Mouse (Mus musculus): Measurements from ENCODE around the gene Fam214a. TPM values are rescaled to one million over a fixed set of nuclear protein-coding genes. Genes with fewer than 3 reads are reported as not detected.

The Fam214a gene
- polyA plus RNA-seq, 1 experiment from 2014 or later = 14.3 TPM

DNA sequence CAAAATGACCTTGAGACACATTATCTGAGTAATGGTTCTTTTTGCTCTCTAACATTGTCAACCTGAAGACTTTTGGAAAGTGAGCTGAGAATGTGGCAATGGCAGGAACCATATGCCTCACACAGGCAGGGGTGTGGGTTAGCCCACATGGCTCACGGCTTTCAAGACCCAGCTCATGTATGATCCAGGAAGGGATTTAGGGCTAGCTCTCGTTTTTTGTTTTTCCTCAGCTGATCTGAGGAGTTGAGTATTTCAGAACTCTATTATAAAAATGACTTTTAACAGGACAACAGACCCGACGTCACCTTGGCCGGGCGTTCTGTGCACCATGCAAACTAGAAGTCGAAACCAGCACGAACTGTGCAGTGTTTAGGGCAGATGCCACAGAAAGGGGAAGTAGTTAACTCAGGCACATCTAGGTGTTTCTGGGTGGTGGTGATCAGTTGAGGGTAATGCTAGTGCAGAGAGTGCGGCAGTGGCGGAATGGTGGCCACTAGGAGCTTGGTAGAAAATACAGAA is 12.2 kb downstream of the Fam214a start:
- no peak for ATAC-seq (ENCODE audit: insufficient number of reproducible peaks, insufficient read depth, low FRiP score, low read depth)
- Histone ChIP-seq H3K27me3 (ENCODE audit: control insufficient read depth, insufficient read depth, low read length) (no peaks in the 10 kb centered on the region), H3K4me3 (ENCODE audit: control insufficient read depth in 1 of 2, insufficient read depth in 1 of 2, low read depth in 1 of 2, low read length in 2 of 2) (no peak overlapping the region), H3K4me2 (ENCODE audit: low read length) (no peak overlapping the region), H3K36me3 (ENCODE audit: control insufficient read depth, insufficient read depth, low read length) (peaks cover 5% of the 10 kb centered on the region; the same call in 1 of the 2 replicates), H3K27ac (replicated peaks in 1 of 2; ENCODE audit: control insufficient read depth in 1 of 2, insufficient read depth in 1 of 2, low read depth in 2 of 2, low read length in 2 of 2) (no peak overlapping the region), H3K9me3 (ENCODE audit: control insufficient read depth, low read length) (no peaks in the 10 kb centered on the region), H3K4me1 (ENCODE audit: control insufficient read depth in 2 of 2, insufficient read depth in 2 of 2, low read length in 2 of 2) (peaks cover 7 to 13% of the 10 kb centered on the region in 2 experiments), H3K9ac (ENCODE audit: low read length) (no peak overlapping the region)
- 88% methylated on average over 10 of the region's 10 CpGs for WGBS

DNA sequence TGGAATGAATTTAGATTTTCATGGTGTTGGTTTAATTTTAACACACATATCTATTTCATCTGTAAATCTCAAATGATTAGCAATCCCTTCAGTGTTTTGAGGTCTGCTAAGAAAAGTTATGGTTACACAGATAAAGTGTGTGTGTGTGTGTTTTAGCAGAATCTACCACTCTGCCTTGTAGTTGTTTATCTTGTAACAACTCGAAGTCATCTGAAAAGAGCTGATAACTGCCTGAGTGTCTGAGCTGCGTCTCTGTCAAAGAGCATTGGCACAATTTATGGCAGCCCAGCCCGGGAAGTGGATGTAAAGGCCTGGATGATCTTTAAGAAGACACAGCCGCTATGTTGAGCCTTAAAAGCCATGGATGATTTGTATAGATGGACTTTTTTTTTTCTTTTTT is 13.5 kb downstream of the Fam214a start:
- Histone ChIP-seq H3K4me2 (ENCODE audit: low read length) (no peak overlapping the region), H3K36me3 (ENCODE audit: control insufficient read depth, insufficient read depth, low read length) (peaks cover 5% of the 10 kb centered on the region; the same call in 1 of the 2 replicates), H3K4me3 (ENCODE audit: control insufficient read depth in 1 of 2, insufficient read depth in 1 of 2, low read depth in 1 of 2, low read length in 2 of 2) (no peak overlapping the region), H3K4me1 (ENCODE audit: control insufficient read depth in 2 of 2, insufficient read depth in 2 of 2, low read length in 2 of 2) (peaks cover 2 to 8% of the 10 kb centered on the region in 2 experiments), H3K9me3 (ENCODE audit: control insufficient read depth, low read length) (no peaks in the 10 kb centered on the region), H3K9ac (ENCODE audit: low read length) (no peak overlapping the region), H3K27me3 (ENCODE audit: control insufficient read depth, insufficient read depth, low read length) (no peaks in the 10 kb centered on the region), H3K27ac (replicated peaks in 1 of 2; ENCODE audit: control insufficient read depth in 1 of 2, insufficient read depth in 1 of 2, low read depth in 2 of 2, low read length in 2 of 2) (no peak overlapping the region)
- 27% methylated on average over 4 of the region's 4 CpGs for WGBS
- ATAC-seq (ENCODE audit: insufficient number of reproducible peaks, insufficient read depth, low FRiP score, low read depth) = no peak

DNA sequence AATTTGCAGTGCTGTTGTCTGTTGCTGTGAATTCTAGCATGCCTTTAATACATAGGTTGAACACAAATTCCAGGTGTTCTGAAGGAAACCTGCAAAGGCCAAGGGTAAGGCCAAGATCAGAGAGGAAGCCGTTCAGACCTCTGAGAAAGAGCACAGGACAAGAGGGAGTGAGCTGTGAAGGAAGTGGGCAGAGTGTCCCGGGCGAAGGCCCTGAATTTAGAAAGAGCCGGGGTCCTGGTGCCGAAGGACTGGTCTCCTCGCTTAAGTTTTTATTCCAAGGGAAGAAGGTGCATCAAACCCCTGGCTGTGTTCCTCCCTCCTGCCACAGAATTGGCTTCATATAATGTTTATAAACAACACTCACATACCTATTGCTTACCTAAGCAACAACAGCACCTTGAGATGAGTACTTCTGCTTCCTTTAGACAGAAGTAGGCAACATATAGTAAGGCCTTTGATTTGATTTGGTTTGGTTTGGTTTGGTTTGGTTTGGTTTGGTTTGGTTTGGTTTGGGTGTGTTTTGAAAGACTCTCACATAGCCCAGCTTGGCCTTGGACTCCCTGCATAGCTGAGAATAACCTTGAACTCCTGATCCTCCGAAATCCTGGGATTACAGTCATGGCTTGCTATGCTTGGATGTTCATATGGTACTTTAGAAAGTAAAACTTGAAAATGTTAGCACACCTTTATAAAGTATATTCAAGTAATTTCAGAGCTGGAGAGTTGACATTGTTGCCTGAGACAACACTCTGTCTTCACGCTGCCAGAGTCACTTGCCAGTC is 16.2 kb downstream of the Fam214a start:
- 85% methylated on average over 8 of the region's 8 CpGs for WGBS
- H3K27me3 ChIP-seq (ENCODE audit: control insufficient read depth, insufficient read depth, low read length) = no peaks in the 10 kb centered on the region
- H3K4me3 ChIP-seq (ENCODE audit: control insufficient read depth in 1 of 2, insufficient read depth in 1 of 2, low read depth in 1 of 2, low read length in 2 of 2) = no peak overlapping the region
- no peaks in the 10 kb centered on the region for H3K36me3 ChIP-seq (ENCODE audit: control insufficient read depth, insufficient read depth, low read length)
- no peak for ATAC-seq (ENCODE audit: insufficient number of reproducible peaks, insufficient read depth, low FRiP score, low read depth)
- no peak overlapping the region for H3K27ac ChIP-seq (replicated peaks in 1 of 2; ENCODE audit: control insufficient read depth in 1 of 2, insufficient read depth in 1 of 2, low read depth in 2 of 2, low read length in 2 of 2)
- no peaks in the 10 kb centered on the region for H3K9me3 ChIP-seq (ENCODE audit: control insufficient read depth, low read length)
- no peak overlapping the region for H3K4me2 ChIP-seq (ENCODE audit: low read length)
- peaks cover 2 to 11% of the 10 kb centered on the region in 2 experiments; a peak in 2 of 4 replicates for H3K4me1 ChIP-seq (ENCODE audit: control insufficient read depth in 2 of 2, insufficient read depth in 2 of 2, low read length in 2 of 2)
- no peak overlapping the region for H3K9ac ChIP-seq (ENCODE audit: low read length)

- H3K9me3 ChIP-seq (ENCODE audit: control insufficient read depth, low read length) = no peaks in the 10 kb centered on the region
- no peak overlapping the region for H3K9ac ChIP-seq (ENCODE audit: low read length)
- H3K4me3 ChIP-seq (ENCODE audit: control insufficient read depth in 1 of 2, insufficient read depth in 1 of 2, low read depth in 1 of 2, low read length in 2 of 2) = no peak overlapping the region
- WGBS = 96% methylated on average over 1 of the region's 1 CpGs
- no peaks in the 10 kb centered on the region for H3K36me3 ChIP-seq (ENCODE audit: control insufficient read depth, insufficient read depth, low read length)
- H3K27me3 ChIP-seq (ENCODE audit: control insufficient read depth, insufficient read depth, low read length) = no peaks in the 10 kb centered on the region
- H3K4me2 ChIP-seq (ENCODE audit: low read length) = no peak overlapping the region
- no peak overlapping the region for H3K27ac ChIP-seq (replicated peaks in 1 of 2; ENCODE audit: control insufficient read depth in 1 of 2, insufficient read depth in 1 of 2, low read depth in 2 of 2, low read length in 2 of 2)
- peaks cover 12 to 26% of the 10 kb centered on the region in 2 experiments for H3K4me1 ChIP-seq (ENCODE audit: control insufficient read depth in 2 of 2, insufficient read depth in 2 of 2, low read length in 2 of 2)
- ATAC-seq (ENCODE audit: insufficient number of reproducible peaks, insufficient read depth, low FRiP score, low read depth) = no peak
These were observed 17.9 kb downstream of the Fam214a start for GRCm38 (mm10) chr9:74970591-74970990.

- H3K27ac ChIP-seq (replicated peaks in 1 of 2; ENCODE audit: control insufficient read depth in 1 of 2, insufficient read depth in 1 of 2, low read depth in 2 of 2, low read length in 2 of 2) = no peak overlapping the region
- H3K9ac ChIP-seq (ENCODE audit: low read length) = no peak overlapping the region
- no peaks in the 10 kb centered on the region for H3K27me3 ChIP-seq (ENCODE audit: control insufficient read depth, insufficient read depth, low read length)
- no peak for ATAC-seq (ENCODE audit: insufficient number of reproducible peaks, insufficient read depth, low FRiP score, low read depth)
- no peaks in the 10 kb centered on the region for H3K36me3 ChIP-seq (ENCODE audit: control insufficient read depth, insufficient read depth, low read length)
- WGBS = 75% methylated on average over 12 of the region's 12 CpGs
- H3K9me3 ChIP-seq (ENCODE audit: control insufficient read depth, low read length) = no peaks in the 10 kb centered on the region
- no peak overlapping the region for H3K4me2 ChIP-seq (ENCODE audit: low read length)
- H3K4me1 ChIP-seq (ENCODE audit: control insufficient read depth in 2 of 2, insufficient read depth in 2 of 2, low read length in 2 of 2) = peaks cover 13 to 24% of the 10 kb centered on the region in 2 experiments
- no peak overlapping the region for H3K4me3 ChIP-seq (ENCODE audit: control insufficient read depth in 1 of 2, insufficient read depth in 1 of 2, low read depth in 1 of 2, low read length in 2 of 2)
These were observed 18.7 kb downstream of the Fam214a start for GRCm38 (mm10) chr9:74971191-74971976.

GRCm38 (mm10) chr9:74972736-74973135 is 20.1 kb downstream of the Fam214a start:
- 84% methylated on average over 5 of the region's 5 CpGs for WGBS

DNA sequence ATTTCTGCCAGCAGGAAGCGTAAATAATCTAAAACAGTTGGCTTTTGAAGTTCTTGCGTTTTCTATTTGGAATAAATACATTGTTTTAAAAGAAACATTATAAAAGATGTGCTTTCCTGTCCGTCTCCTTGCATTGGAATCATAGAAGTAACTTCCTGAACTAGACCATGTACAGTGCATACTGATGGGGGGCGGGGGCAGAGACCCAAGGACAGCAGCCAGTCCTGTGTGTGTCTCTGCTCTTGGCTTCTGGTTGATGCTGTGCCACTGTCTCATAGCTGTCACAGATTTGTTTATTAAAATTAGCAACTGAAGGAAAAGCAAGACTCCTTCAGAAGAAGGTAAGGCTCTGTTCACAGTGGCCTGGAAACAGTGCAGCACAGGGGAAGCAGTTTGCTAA is 20.5 kb downstream of the Fam214a start:
- no peak overlapping the region for H3K4me3 ChIP-seq (ENCODE audit: control insufficient read depth in 1 of 2, insufficient read depth in 1 of 2, low read depth in 1 of 2, low read length in 2 of 2)
- no peak overlapping the region for H3K4me2 ChIP-seq (ENCODE audit: low read length)
- no peaks in the 10 kb centered on the region for H3K36me3 ChIP-seq (ENCODE audit: control insufficient read depth, insufficient read depth, low read length)
- no peak overlapping the region for H3K27ac ChIP-seq (replicated peaks in 1 of 2; ENCODE audit: control insufficient read depth in 1 of 2, insufficient read depth in 1 of 2, low read depth in 2 of 2, low read length in 2 of 2)
- no peak overlapping the region for H3K9ac ChIP-seq (ENCODE audit: low read length)
- no peaks in the 10 kb centered on the region for H3K27me3 ChIP-seq (ENCODE audit: control insufficient read depth, insufficient read depth, low read length)
- no peaks in the 10 kb centered on the region for H3K9me3 ChIP-seq (ENCODE audit: control insufficient read depth, low read length)
- H3K4me1 ChIP-seq (ENCODE audit: control insufficient read depth in 2 of 2, insufficient read depth in 2 of 2, low read length in 2 of 2) = peaks cover 16 to 32% of the 10 kb centered on the region in 2 experiments
- ATAC-seq (ENCODE audit: insufficient number of reproducible peaks, insufficient read depth, low FRiP score, low read depth) = no peak
- 89% methylated on average over 4 of the region's 4 CpGs for WGBS

More at GRCm38 (mm10) chr9:74972736-74973135, 20.1 kb downstream of the Fam214a start:
- no peak overlapping the region for H3K27ac ChIP-seq (replicated peaks in 1 of 2; ENCODE audit: control insufficient read depth in 1 of 2, insufficient read depth in 1 of 2, low read depth in 2 of 2, low read length in 2 of 2)
- H3K4me2 ChIP-seq (ENCODE audit: low read length) = no peak overlapping the region
- no peak for ATAC-seq (ENCODE audit: insufficient number of reproducible peaks, insufficient read depth, low FRiP score, low read depth)
- no peaks in the 10 kb centered on the region for H3K27me3 ChIP-seq (ENCODE audit: control insufficient read depth, insufficient read depth, low read length)
- H3K36me3 ChIP-seq (ENCODE audit: control insufficient read depth, insufficient read depth, low read length) = no peaks in the 10 kb centered on the region
- no peak overlapping the region; the same call in 1 of the 2 replicates for H3K9ac ChIP-seq (ENCODE audit: low read length)
- H3K9me3 ChIP-seq (ENCODE audit: control insufficient read depth, low read length) = no peaks in the 10 kb centered on the region
- no peak overlapping the region for H3K4me3 ChIP-seq (ENCODE audit: control insufficient read depth in 1 of 2, insufficient read depth in 1 of 2, low read depth in 1 of 2, low read length in 2 of 2)
- peaks cover 13 to 29% of the 10 kb centered on the region in 2 experiments for H3K4me1 ChIP-seq (ENCODE audit: control insufficient read depth in 2 of 2, insufficient read depth in 2 of 2, low read length in 2 of 2)

Measured in heart, embryonic 14.5 days (tissue).